Mouse (Mus musculus) erythroblast, embryonic 14.5 days (primary cell): ENCODE measurements around the gene Prss32. TPM values are rescaled to one million over a fixed set of nuclear protein-coding genes. Genes with fewer than 3 reads are reported as not detected.
"Not testable (repeated sequence)": the region's sequence is repeated elsewhere in the genome, so short reads cannot be mapped to it uniquely, and the experiment has no call there.

ENCODE experiments used
- H3K27me3 ChIP-seq: 2 replicates; pipeline ENCODE4 v1.6.1; 2012; ENCODE audit warnings: inconsistent platforms; ENCODE audit not compliant: control insufficient read depth
- H3K36me3 ChIP-seq: 2 replicates; pipeline ENCODE4 v1.6.1; 2012; ENCODE audit warnings: mild to moderate bottlenecking, inconsistent platforms; ENCODE audit not compliant: control insufficient read depth
- H3K4me1 ChIP-seq: 2 replicates; pipeline ENCODE4 v1.6.1; 2012; ENCODE audit warnings: inconsistent platforms; ENCODE audit not compliant: control insufficient read depth
- H3K4me3 ChIP-seq: replicated peaks from 2 replicates; pipeline ENCODE3; 2012; ENCODE audit warnings: moderate library complexity, mild to moderate bottlenecking, inconsistent platforms
- H3K9me3 ChIP-seq: 2 replicates; pipeline ENCODE4 v1.6.1; 2012; ENCODE audit warnings: low read length, inconsistent platforms, mixed read lengths; ENCODE audit not compliant: control insufficient read depth
- GATA1 ChIP-seq: IDR thresholded peaks from 2 replicates; pipeline ENCODE4 v1.6.1; 2012; ENCODE audit warnings: low read length, inconsistent platforms, mixed read lengths
- TAL1 ChIP-seq: IDR thresholded peaks from 3 replicates; pipeline ENCODE4 v1.6.1; 2012; ENCODE audit warnings: low read length, inconsistent platforms, mixed read lengths
- polyA plus RNA-seq: library from polyadenylated mRNA; stranded (reverse); fragments of >175 nt; gene quantifications from 2 replicates; pipeline ENCODE4 v1.2.3, GENCODE M21; 2012

The Prss32 gene
- polyA plus RNA-seq, 1 experiment: 0.03 TPM

- Histone ChIP-seq H3K36me3 (no peaks in the 10 kb centered on the region), H3K9me3 (no peaks in the 10 kb centered on the region), H3K27me3 (no peaks in the 10 kb centered on the region), H3K4me1 (no peaks in the 10 kb centered on the region), H3K4me3 (no peak overlapping the region)
- no peak for TF ChIP-seq TAL1
Measured at GRCm38 (mm10) chr17:23854229-23854765, 10.6 kb downstream of the Prss32 start.

- TF ChIP-seq GATA1 (no peak), TAL1 (no peak)
- H3K9me3 ChIP-seq: no peaks in the 10 kb centered on the region
- no peaks in the 10 kb centered on the region for H3K4me1 ChIP-seq
- H3K27me3 ChIP-seq: no peaks in the 10 kb centered on the region
- no peak overlapping the region for H3K4me3 ChIP-seq
- no peaks in the 10 kb centered on the region for H3K36me3 ChIP-seq
Measured at GRCm38 (mm10) chr17:23857193-23857592, 13.5 kb downstream of the Prss32 start.

- no peaks in the 10 kb centered on the region for H3K36me3 ChIP-seq
- no peaks in the 10 kb centered on the region for H3K9me3 ChIP-seq
- H3K4me3 ChIP-seq: no peak overlapping the region
- no peaks in the 10 kb centered on the region for H3K4me1 ChIP-seq
- H3K27me3 ChIP-seq: no peaks in the 10 kb centered on the region
- TF ChIP-seq GATA1: no peak
- no peak for TF ChIP-seq TAL1
Measured at GRCm38 (mm10) chr17:23857913-23858312, 14.3 kb downstream of the Prss32 start.

- TF ChIP-seq GATA1: no peak
- TF ChIP-seq TAL1: no peak
- Histone ChIP-seq H3K36me3 (no peaks in the 10 kb centered on the region), H3K27me3 (no peaks in the 10 kb centered on the region), H3K9me3 (no peaks in the 10 kb centered on the region), H3K4me3 (no peak overlapping the region), H3K4me1 (no peaks in the 10 kb centered on the region)
Measured at GRCm38 (mm10) chr17:23862926-23863325, 19.3 kb downstream of the Prss32 start.

GRCm38 (mm10) chr17:23867756-23868155, 24.1 kb downstream of the Prss32 start, which contains the start of gene Prss21:
Gene Prss21, plus strand, starts transcription at chr17:23868056.
- no peaks in the 10 kb centered on the region for H3K9me3 ChIP-seq
- no peak within 1 kb of the TSS for H3K4me3 ChIP-seq
- no peaks in the 10 kb centered on the region for H3K27me3 ChIP-seq
- H3K4me1 ChIP-seq: no peaks in the 10 kb centered on the region
- no peaks in the 10 kb centered on the region for H3K36me3 ChIP-seq
- TF ChIP-seq GATA1 (no peak), TAL1 (no peak)

GRCm38 (mm10) chr17:23868513-23868912, 24.9 kb downstream of the Prss32 start:
- no peaks in the 10 kb centered on the region for H3K4me1 ChIP-seq
- no peaks in the 10 kb centered on the region for H3K36me3 ChIP-seq
- no peak overlapping the region for H3K4me3 ChIP-seq
- no peaks in the 10 kb centered on the region for H3K27me3 ChIP-seq
- TF ChIP-seq GATA1: no peak
- TF ChIP-seq TAL1: no peak
- no peaks in the 10 kb centered on the region for H3K9me3 ChIP-seq

- Histone ChIP-seq H3K36me3 (no peaks in the 10 kb centered on the region), H3K4me3 (no peak overlapping the region), H3K4me1 (no peaks in the 10 kb centered on the region), H3K9me3 (no peaks in the 10 kb centered on the region), H3K27me3 (no peaks in the 10 kb centered on the region)
- TF ChIP-seq GATA1: no peak
- TF ChIP-seq TAL1: no peak
Measured at GRCm38 (mm10) chr17:23873884-23874856, 30.5 kb downstream of the Prss32 start.

GRCm38 (mm10) chr17:23876741-23877140, 33.1 kb downstream of the Prss32 start:
- Histone ChIP-seq H3K27me3 (no peaks in the 10 kb centered on the region), H3K4me3 (no peak overlapping the region), H3K4me1 (no peaks in the 10 kb centered on the region), H3K9me3 (no peaks in the 10 kb centered on the region), H3K36me3 (no peaks in the 10 kb centered on the region)
- TF ChIP-seq TAL1: no peak
- TF ChIP-seq GATA1: no peak

GRCm38 (mm10) chr17:23877166-23877565, 33.5 kb downstream of the Prss32 start:
- Histone ChIP-seq H3K27me3 (no peaks in the 10 kb centered on the region), H3K4me3 (no peak overlapping the region), H3K9me3 (no peaks in the 10 kb centered on the region), H3K4me1 (no peaks in the 10 kb centered on the region), H3K36me3 (no peaks in the 10 kb centered on the region)
- no peak for TF ChIP-seq TAL1
- no peak for TF ChIP-seq GATA1

- not testable (repeated sequence) for H3K36me3 ChIP-seq, H3K4me3 ChIP-seq, H3K27me3 ChIP-seq, H3K9me3 ChIP-seq, H3K4me1 ChIP-seq
Measured at GRCm38 (mm10) chr17:23880576-23880975, 36.9 kb downstream of the Prss32 start, which contains the start of the genes Dcpp1 and Dcpp2. Gene Dcpp1, plus strand, starts transcription at chr17:23880876. Gene Dcpp2, plus strand, starts transcription at chr17:23880880.

Other genes with a start within 250 kb of the Prss32 start
- gene Zfp13, start 244.4 kb upstream of the Prss32 start, polyA plus RNA-seq: 0.03 TPM in 1 of 2 replicates, not detected in the other
- not detected in 2 replicates for gene Zscan10, start 243.0 kb upstream of the Prss32 start, polyA plus RNA-seq
- gene Mmp25, start 198.6 kb upstream of the Prss32 start, polyA plus RNA-seq: not detected in 2 replicates
- not detected in 2 replicates for gene Bicdl2, start 183.3 kb upstream of the Prss32 start, polyA plus RNA-seq
- gene Hcfc1r1, start 170.3 kb upstream of the Prss32 start, polyA plus RNA-seq: 35.0 and 35.6 TPM in 2 replicates
- 8.8 and 10.0 TPM in 2 replicates for gene Thoc6, start 170.0 kb upstream of the Prss32 start, polyA plus RNA-seq
- 0.05 TPM in 1 of 2 replicates, not detected in the other for gene Tnfrsf12a, start 166.4 kb upstream of the Prss32 start, polyA plus RNA-seq
- not detected in 2 replicates for gene Cldn6, start 164.6 kb upstream of the Prss32 start, polyA plus RNA-seq
- not detected in 2 replicates for gene Cldn9, start 159.8 kb upstream of the Prss32 start, polyA plus RNA-seq
- gene 1520401A03Rik, start 121.1 kb upstream of the Prss32 start, polyA plus RNA-seq: 0.06 TPM in 1 of 2 replicates, not detected in the other
- 46.9 and 56.9 TPM in 2 replicates for gene Pkmyt1, start 117.5 kb upstream of the Prss32 start, polyA plus RNA-seq
- 2.2 and 3.9 TPM in 2 replicates for gene Paqr4, start 103.0 kb upstream of the Prss32 start, polyA plus RNA-seq
- gene Kremen2, start 98.0 kb upstream of the Prss32 start, polyA plus RNA-seq: 0.02 TPM in 1 of 2 replicates, not detected in the other
- 1.4 and 2.3 TPM in 2 replicates for gene Flywch1, start 72.3 kb upstream of the Prss32 start, polyA plus RNA-seq
- gene Flywch2, start 57.8 kb upstream of the Prss32 start, polyA plus RNA-seq: 0.06 TPM in 1 of 2 replicates, not detected in the other
- gene Srrm2, start 53.3 kb upstream of the Prss32 start, polyA plus RNA-seq: 21.7 and 36.5 TPM in 2 replicates
- gene Elob, start 14.7 kb upstream of the Prss32 start, polyA plus RNA-seq: 109 and 150 TPM in 2 replicates
- gene Prss33, start 7.8 kb upstream of the Prss32 start, polyA plus RNA-seq: not detected in 2 replicates
- gene Prss41, start 317 bp downstream of the Prss32 start, polyA plus RNA-seq: 0.05 and 0.09 TPM in 2 replicates
- gene Prss21, start 24.2 kb downstream of the Prss32 start, polyA plus RNA-seq: not detected in 2 replicates
- not detected in 2 replicates for gene Dcpp1, start 37.0 kb downstream of the Prss32 start, polyA plus RNA-seq
- gene Dcpp2, start 37.0 kb downstream of the Prss32 start, polyA plus RNA-seq: not detected in 2 replicates
- gene Dcpp3, start 73.6 kb downstream of the Prss32 start, polyA plus RNA-seq: not detected in 2 replicates
- gene Sbp, start 97.8 kb downstream of the Prss32 start, polyA plus RNA-seq: not detected in 2 replicates
- gene Sbpl, start 111.4 kb downstream of the Prss32 start, polyA plus RNA-seq: not detected in 2 replicates
- not detected in 2 replicates for gene Prss30, start 136.7 kb downstream of the Prss32 start, polyA plus RNA-seq
- gene Prss22, start 154.2 kb downstream of the Prss32 start, polyA plus RNA-seq: 2.9 and 3.4 TPM in 2 replicates
- gene Prss27, start 194.3 kb downstream of the Prss32 start, polyA plus RNA-seq: not detected in 2 replicates
- gene Kctd5, start 229.6 kb downstream of the Prss32 start, polyA plus RNA-seq: 0.66 TPM in 2 replicates